Mouse (Mus musculus): Measurements from ENCODE around the gene Ints1. TPM values are rescaled to one million over a fixed set of nuclear protein-coding genes. Genes with fewer than 3 reads are reported as not detected.

Ints1 gene
- polyA plus RNA-seq, 2 experiments from 2014 or later: 15.6 to 16.7 TPM

GRCm38 (mm10) chr5:139799801-139800590, 24.5 kb upstream of the Ints1 start:
- ATAC-seq: no peak

GRCm38 (mm10) chr5:139799041-139799440, 23.6 kb upstream of the Ints1 start:
- no peak for ATAC-seq

- ATAC-seq: no peak
Observed at GRCm38 (mm10) chr5:139798168-139798900, 22.9 kb upstream of the Ints1 start.

GRCm38 (mm10) chr5:139797473-139798167, 22.1 kb upstream of the Ints1 start:
- ATAC-seq: no peak

GRCm38 (mm10) chr5:139796900-139797299, 21.4 kb upstream of the Ints1 start:
- ATAC-seq: no peak

- no peak for ATAC-seq
Observed at GRCm38 (mm10) chr5:139796001-139796620, 20.6 kb upstream of the Ints1 start.

GRCm38 (mm10) chr5:139794938-139795337, 19.5 kb upstream of the Ints1 start:
- ATAC-seq: no peak

- ATAC-seq: no peak
Observed at GRCm38 (mm10) chr5:139794137-139794536, 18.7 kb upstream of the Ints1 start.

GRCm38 (mm10) chr5:139793338-139794089, 18.0 kb upstream of the Ints1 start:
- no peak for ATAC-seq

- no peak for ATAC-seq
Observed at GRCm38 (mm10) chr5:139792966-139793337, 17.5 kb upstream of the Ints1 start.

GRCm38 (mm10) chr5:139792159-139792775, 16.8 kb upstream of the Ints1 start:
- ATAC-seq: peak; percentile 1

GRCm38 (mm10) chr5:139791227-139792158, 16.0 kb upstream of the Ints1 start, which contains the start of gene Mafk:
Gene Mafk, plus strand, starts transcription at chr5:139791513.
- peak; percentile 76 for ATAC-seq

- ATAC-seq: no peak
Observed at GRCm38 (mm10) chr5:139789466-139789865, 14.0 kb upstream of the Ints1 start.

- no peak for ATAC-seq
Observed at GRCm38 (mm10) chr5:139781406-139781805, 5.9 kb upstream of the Ints1 start.

GRCm38 (mm10) chr5:139776966-139777365, 1.5 kb upstream of the Ints1 start:
- no peak for ATAC-seq

GRCm38 (mm10) chr5:139768216-139768615, 7.3 kb downstream of the Ints1 start:
- ATAC-seq: no peak

- no peak for ATAC-seq
Observed at GRCm38 (mm10) chr5:139764296-139764695, 11.2 kb downstream of the Ints1 start.

GRCm38 (mm10) chr5:139758096-139758495, 17.4 kb downstream of the Ints1 start:
- ATAC-seq: no peak

GRCm38 (mm10) chr5:139756586-139756985, 18.9 kb downstream of the Ints1 start:
- no peak for ATAC-seq

GRCm38 (mm10) chr5:139756135-139756534, 19.3 kb downstream of the Ints1 start:
- no peak for ATAC-seq
